Mouse (Mus musculus) hematopoietic stem cell, adult 5-6 weeks (primary cell): Measurements from ENCODE around the gene Tshb. TPM values are rescaled to one million over a fixed set of nuclear protein-coding genes. Genes with fewer than 3 reads are reported as not detected.

Experiments
- ATAC-seq, 2 experiments: fragments of 125-278 bp in 1 of 2; replicated peaks in 1 of 2; 2 replicates each; pipeline ENCODE4 v1.8.0; 2016 to 2017; ENCODE audit warnings: inconsistent platforms in 2 of 2, mild to moderate bottlenecking in 2 of 2, moderate number of reproducible peaks in 2 of 2, low read depth in 1 of 2, moderate TSS enrichment in 1 of 2; ENCODE audit not compliant: low FRiP score in 2 of 2, poor library complexity in 2 of 2, severe bottlenecking in 2 of 2, insufficient read depth in 1 of 2, low TSS enrichment in 1 of 2
- total RNA-seq: library from RNA; stranded (forward); fragments of 172-1452, 232-1000 nt; gene quantifications from 2 replicates; pipeline ENCODE4 v1.2.3, GENCODE M21; 2017

The Tshb gene
- total RNA-seq, 1 experiment from 2014 or later, result not detected

DNA sequence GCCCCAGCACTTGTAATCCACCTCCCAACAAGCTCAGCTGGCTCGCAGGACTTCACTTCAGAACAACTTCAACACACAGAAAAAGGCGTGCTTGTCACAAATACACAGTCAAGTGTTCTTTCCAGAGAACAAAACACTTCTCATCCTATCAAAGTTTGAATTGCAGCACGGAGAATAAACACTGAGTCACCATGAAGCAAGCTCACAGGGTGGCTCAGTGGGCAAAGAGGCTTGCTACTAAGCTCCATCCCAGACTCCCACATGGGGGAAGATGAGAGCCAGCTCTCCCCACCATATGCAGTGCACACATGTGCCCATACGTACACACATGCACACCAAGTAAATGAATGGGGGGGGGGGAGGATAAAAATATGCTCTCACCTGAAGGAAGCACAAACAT, 39.3 kb downstream of the Tshb start:
- no peak for ATAC-seq

- no peak for ATAC-seq
Observed at GRCm38 (mm10) chr3:102742725-102743124, 39.8 kb downstream of the Tshb start.

GRCm38 (mm10) chr3:102738926-102739325, 43.6 kb downstream of the Tshb start:
- ATAC-seq, result no peak

DNA sequence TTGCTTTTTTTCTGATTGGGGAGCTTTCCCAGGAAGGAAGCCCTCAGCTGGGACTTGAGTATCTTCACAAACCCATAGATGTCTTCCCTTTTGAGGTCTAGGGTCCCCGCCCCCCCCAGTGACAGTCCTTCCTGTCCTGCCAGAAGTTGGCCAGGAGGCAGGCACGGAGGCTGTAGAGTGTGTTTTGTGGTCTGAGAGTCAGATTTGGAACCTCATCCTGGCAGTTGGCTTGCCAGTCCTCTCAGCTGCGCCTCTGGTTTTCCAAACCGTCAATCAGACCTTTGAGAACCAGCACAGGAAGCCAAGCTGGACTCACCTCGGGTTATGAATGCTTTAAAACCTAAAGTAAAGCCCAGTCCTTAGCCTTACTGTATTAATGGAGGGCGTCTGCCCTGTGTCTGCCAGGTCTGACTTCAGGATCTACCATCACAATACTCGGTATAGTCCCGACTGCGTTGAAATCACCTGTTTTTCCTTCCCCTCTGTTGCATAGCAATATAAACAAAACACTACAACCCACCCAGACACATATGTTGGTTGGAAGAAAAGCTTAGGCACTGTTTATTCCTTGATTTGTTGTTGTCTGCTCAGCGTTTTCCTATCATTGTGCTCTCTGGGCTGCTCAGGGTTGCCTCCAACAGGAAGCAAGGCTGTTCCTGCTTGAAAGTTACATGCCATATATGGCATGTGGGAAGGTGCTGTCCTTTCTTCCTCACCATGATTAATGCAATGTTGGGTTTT, 44.2 kb downstream of the Tshb start:
- peak; percentile 68 to 69 for ATAC-seq

GRCm38 (mm10) chr3:102737106-102737505, 45.4 kb downstream of the Tshb start:
- no peak for ATAC-seq

- ATAC-seq, result no peak
Observed at GRCm38 (mm10) chr3:102736436-102736835, 46.1 kb downstream of the Tshb start.

DNA sequence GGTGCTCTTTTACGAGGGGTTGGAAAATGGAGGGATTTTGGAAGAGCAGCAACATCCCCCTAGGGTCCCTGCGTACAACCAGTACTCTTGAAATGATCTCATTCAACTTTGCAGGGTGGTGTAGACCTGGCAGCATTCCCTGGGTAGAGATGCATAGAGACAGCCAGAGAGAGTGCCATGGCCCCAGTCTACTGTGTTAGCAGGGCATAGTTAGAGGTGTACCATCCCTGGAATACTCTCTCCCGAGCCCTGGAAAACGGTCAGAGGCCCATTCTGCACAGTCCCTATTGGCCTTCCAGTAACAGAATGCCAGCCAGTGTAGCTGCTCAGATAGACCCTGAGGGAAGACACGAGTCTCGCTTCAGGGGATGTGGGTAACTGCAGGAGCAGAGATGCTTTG, 46.9 kb downstream of the Tshb start:
- ATAC-seq, result no peak

DNA sequence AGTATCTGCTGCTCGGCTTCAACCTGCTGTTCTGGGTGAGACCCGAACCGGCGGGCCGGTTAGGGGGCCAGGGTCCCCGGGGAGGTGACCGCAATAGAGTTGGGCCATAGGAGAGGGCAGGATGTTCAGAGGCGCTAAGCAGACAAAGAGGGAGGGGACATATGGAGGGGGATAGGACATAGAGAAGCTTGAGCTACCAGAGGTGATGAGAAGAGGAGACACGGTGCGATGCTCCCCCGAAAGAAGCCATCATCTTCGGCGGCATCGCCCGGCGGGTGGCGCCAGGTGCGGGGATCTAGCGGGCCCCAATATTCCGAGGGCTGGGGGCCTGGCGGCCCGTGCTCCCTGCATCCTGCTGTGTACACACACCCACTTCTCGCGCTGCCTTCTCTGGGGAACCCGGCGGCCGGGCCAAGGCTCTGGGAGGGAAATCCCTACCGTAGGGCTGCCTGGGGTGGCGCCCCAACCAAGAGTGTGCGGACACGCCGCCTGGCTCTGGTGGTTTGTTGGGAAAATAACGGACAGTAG, 47.4 kb downstream of the Tshb start:
- ATAC-seq, result 0 out of 4 replicates have a peak, but pooled peaks of 1 of the 2 experiments have one; percentile 4

GRCm38 (mm10) chr3:102734313-102735030, 48.0 kb downstream of the Tshb start, which contains the start of gene Tspan2:
Tspan2 (plus strand) TSS chr3:102734529.
- ATAC-seq, result peak in 1 of 2 experiments; percentile 19; a peak in 1 of 4 replicates

GRCm38 (mm10) chr3:102733936-102734312, 48.6 kb downstream of the Tshb start:
- no peak for ATAC-seq

GRCm38 (mm10) chr3:102733050-102733449, 49.5 kb downstream of the Tshb start:
- ATAC-seq, result peak; percentile 39 to 49; a peak in 3 of 4 replicates

- peak; percentile 68 to 70 for ATAC-seq
Observed at GRCm38 (mm10) chr3:102732619-102733018, 49.9 kb downstream of the Tshb start.

DNA sequence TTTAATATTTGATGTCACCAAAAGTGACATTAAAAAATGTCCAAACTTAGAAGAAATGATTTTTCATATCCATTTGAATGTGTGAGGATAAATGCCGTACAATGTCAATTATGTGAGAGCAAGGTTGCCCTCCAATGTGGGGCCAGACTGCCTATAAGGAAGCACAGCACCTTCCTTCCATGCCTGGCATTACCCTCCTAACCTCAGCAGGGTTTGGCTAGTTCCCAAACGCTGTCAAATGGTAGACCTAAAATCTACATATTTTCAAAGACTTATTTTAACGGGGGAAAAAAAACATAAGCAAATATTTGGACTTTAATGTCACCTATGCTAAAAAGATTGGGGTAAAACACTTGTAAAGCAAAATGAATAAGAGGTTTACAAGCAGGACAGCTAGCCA, 51.4 kb downstream of the Tshb start:
- peak in 1 of 2 experiments; percentile 35; a peak in 1 of 4 replicates for ATAC-seq

- no peak for ATAC-seq
Observed at GRCm38 (mm10) chr3:102729416-102729815, 53.1 kb downstream of the Tshb start.

Other genes starting within 250 kb of the Tshb start
- 20.6 and 23.4 TPM in 2 replicates for gene Tspan2, start 48.2 kb downstream of the Tshb start, total RNA-seq
- not detected in 2 replicates for gene Sycp1, start 153.4 kb upstream of the Tshb start, total RNA-seq
- gene Nr1h5, start 181.4 kb upstream of the Tshb start, total RNA-seq, result not detected in 2 replicates
- gene Sike1, start 213.0 kb upstream of the Tshb start, total RNA-seq, result 15.2 and 15.6 TPM in 2 replicates
- gene Csde1, start 237.7 kb upstream of the Tshb start, total RNA-seq, result 647 and 780 TPM in 2 replicates